Mouse (Mus musculus): ENCODE data around the gene Lipe. TPM values are rescaled to one million over a fixed set of nuclear protein-coding genes. Genes with fewer than 3 reads are reported as not detected.

The Lipe gene
- polyA plus RNA-seq, 1 experiment, result 3.0 TPM

- Histone ChIP-seq H3K4me3 (ENCODE audit: insufficient read depth, poor library complexity, severe bottlenecking) (no peak overlapping the region), H3K79me2 (ENCODE audit: control insufficient read depth, insufficient read depth) (no peaks in the 10 kb centered on the region), H3ac (ENCODE audit: control insufficient read depth, insufficient read length, low read depth) (no peak overlapping the region), H3K27me3 (ENCODE audit: control insufficient read depth, insufficient read depth, insufficient read length) (peaks cover 4% of the 10 kb centered on the region), H3K36me3 (ENCODE audit: control insufficient read depth, insufficient read depth) (no peaks in the 10 kb centered on the region), H3K79me3 (ENCODE audit: low read depth) (no peaks in the 10 kb centered on the region)
- no peak for TF ChIP-seq FOSL1 (IDR thresholded peaks at IDR 0.05; ENCODE audit: insufficient read depth, low read length, poor library complexity, severe bottlenecking)
- TF ChIP-seq MYOD1 (IDR thresholded peaks at IDR 0.05; ENCODE audit: control insufficient read depth, insufficient read length, low read depth), result no peak
- TF ChIP-seq USF1 (IDR thresholded peaks at IDR 0.05; ENCODE audit: low read depth), result no peak
- no peak for TF ChIP-seq MAX (IDR thresholded peaks at IDR 0.05)
- no peak for TF ChIP-seq CEBPB (IDR thresholded peaks at IDR 0.05; ENCODE audit: low read depth)
- TF ChIP-seq CTCF (IDR thresholded peaks at IDR 0.05; ENCODE audit: control insufficient read depth, insufficient read depth, insufficient read length), result no peak
- TF ChIP-seq MYOG (IDR thresholded peaks at IDR 0.05; ENCODE audit: control insufficient read depth, extremely low read depth, insufficient read length), result no peak
These were observed 13.4 kb upstream of the Lipe start for GRCm38 (mm10) chr7:25411861-25412260.

- no peaks in the 10 kb centered on the region for H3K79me3 ChIP-seq (ENCODE audit: low read depth)
- TF ChIP-seq FOSL1 (IDR thresholded peaks at IDR 0.05; ENCODE audit: insufficient read depth, low read length, poor library complexity, severe bottlenecking) (peak; percentile 13), MYOG (IDR thresholded peaks at IDR 0.05; ENCODE audit: control insufficient read depth, extremely low read depth, insufficient read length) (no peak), CEBPB (IDR thresholded peaks at IDR 0.05; ENCODE audit: low read depth) (no peak)
- H3K4me3 ChIP-seq (ENCODE audit: insufficient read depth, poor library complexity, severe bottlenecking), result no peak overlapping the region
- H3K36me3 ChIP-seq (ENCODE audit: control insufficient read depth, insufficient read depth), result no peaks in the 10 kb centered on the region
- H3K79me2 ChIP-seq (ENCODE audit: control insufficient read depth, insufficient read depth), result no peaks in the 10 kb centered on the region
- H3K27me3 ChIP-seq (ENCODE audit: control insufficient read depth, insufficient read depth, insufficient read length), result peaks cover 4% of the 10 kb centered on the region
- no peak overlapping the region for H3ac ChIP-seq (ENCODE audit: control insufficient read depth, insufficient read length, low read depth)
These were observed 12.6 kb upstream of the Lipe start for GRCm38 (mm10) chr7:25410969-25411615.

GRCm38 (mm10) chr7:25409114-25409760 is 10.7 kb upstream of the Lipe start:
- TF ChIP-seq CTCF (IDR thresholded peaks at IDR 0.05; ENCODE audit: control insufficient read depth, insufficient read depth, insufficient read length) (no peak), FOSL1 (IDR thresholded peaks at IDR 0.05; ENCODE audit: insufficient read depth, low read length, poor library complexity, severe bottlenecking) (no peak), MAX (IDR thresholded peaks at IDR 0.05) (no peak), CEBPB (IDR thresholded peaks at IDR 0.05; ENCODE audit: low read depth) (no peak), USF1 (IDR thresholded peaks at IDR 0.05; ENCODE audit: low read depth) (no peak), MYOG (IDR thresholded peaks at IDR 0.05; ENCODE audit: control insufficient read depth, extremely low read depth, insufficient read length) (no peak), MYOD1 (IDR thresholded peaks at IDR 0.05; ENCODE audit: control insufficient read depth, insufficient read length, low read depth) (no peak)

GRCm38 (mm10) chr7:25406468-25406867 is 8.0 kb upstream of the Lipe start:
- Histone ChIP-seq H3K79me2 (ENCODE audit: control insufficient read depth, insufficient read depth) (no peaks in the 10 kb centered on the region), H3ac (ENCODE audit: control insufficient read depth, insufficient read length, low read depth) (no peak overlapping the region), H3K4me3 (ENCODE audit: insufficient read depth, poor library complexity, severe bottlenecking) (no peak overlapping the region), H3K79me3 (ENCODE audit: low read depth) (no peaks in the 10 kb centered on the region), H3K36me3 (ENCODE audit: control insufficient read depth, insufficient read depth) (no peaks in the 10 kb centered on the region), H3K27me3 (ENCODE audit: control insufficient read depth, insufficient read depth, insufficient read length) (no peaks in the 10 kb centered on the region)
- TF ChIP-seq CTCF (IDR thresholded peaks at IDR 0.05; ENCODE audit: control insufficient read depth, insufficient read depth, insufficient read length) (no peak), CEBPB (IDR thresholded peaks at IDR 0.05; ENCODE audit: low read depth) (no peak), FOSL1 (IDR thresholded peaks at IDR 0.05; ENCODE audit: insufficient read depth, low read length, poor library complexity, severe bottlenecking) (no peak)

More at GRCm38 (mm10) chr7:25409114-25409760, 10.7 kb upstream of the Lipe start:
- no peaks in the 10 kb centered on the region for H3K27me3 ChIP-seq (ENCODE audit: control insufficient read depth, insufficient read depth, insufficient read length)
- H3K79me3 ChIP-seq (ENCODE audit: low read depth), result no peaks in the 10 kb centered on the region
- no peak overlapping the region for H3ac ChIP-seq (ENCODE audit: control insufficient read depth, insufficient read length, low read depth)
- H3K4me3 ChIP-seq (ENCODE audit: insufficient read depth, poor library complexity, severe bottlenecking), result no peak overlapping the region
- no peaks in the 10 kb centered on the region for H3K79me2 ChIP-seq (ENCODE audit: control insufficient read depth, insufficient read depth)
- no peaks in the 10 kb centered on the region for H3K36me3 ChIP-seq (ENCODE audit: control insufficient read depth, insufficient read depth)

GRCm38 (mm10) chr7:25402671-25403101 is 4.2 kb upstream of the Lipe start:
- Histone ChIP-seq H3K27me3 (ENCODE audit: control insufficient read depth, insufficient read depth, insufficient read length) (no peaks in the 10 kb centered on the region), H3K36me3 (ENCODE audit: control insufficient read depth, insufficient read depth) (no peaks in the 10 kb centered on the region), H3K79me2 (ENCODE audit: control insufficient read depth, insufficient read depth) (no peaks in the 10 kb centered on the region), H3K79me3 (ENCODE audit: low read depth) (no peaks in the 10 kb centered on the region), H3ac (ENCODE audit: control insufficient read depth, insufficient read length, low read depth) (no peak overlapping the region), H3K4me3 (ENCODE audit: insufficient read depth, poor library complexity, severe bottlenecking) (no peak overlapping the region)
- TF ChIP-seq USF1 (IDR thresholded peaks at IDR 0.05; ENCODE audit: low read depth) (no peak), CEBPB (IDR thresholded peaks at IDR 0.05; ENCODE audit: low read depth) (no peak), MAX (IDR thresholded peaks at IDR 0.05) (no peak), FOSL1 (IDR thresholded peaks at IDR 0.05; ENCODE audit: insufficient read depth, low read length, poor library complexity, severe bottlenecking) (no peak), MYOD1 (IDR thresholded peaks at IDR 0.05; ENCODE audit: control insufficient read depth, insufficient read length, low read depth) (peak; percentile 26), CTCF (IDR thresholded peaks at IDR 0.05; ENCODE audit: control insufficient read depth, insufficient read depth, insufficient read length) (peak; percentile 24), MYOG (IDR thresholded peaks at IDR 0.05; ENCODE audit: control insufficient read depth, extremely low read depth, insufficient read length) (no peak)

Measured in C2C12 (cell line).